Mouse (Mus musculus) gastrocnemius, adult 18-20 months (tissue): ENCODE results near the gene Slc43a3. TPM values are rescaled to one million over a fixed set of nuclear protein-coding genes. Genes with fewer than 3 reads are reported as not detected.
"Not testable (repeated sequence)": the region's sequence is repeated elsewhere in the genome, so short reads cannot be mapped to it uniquely, and the experiment has no call there.

ENCODE experiments used
- DNase-seq: peaks from one replicate; pipeline ENCODE4 v3.0.0; 2021; ENCODE audit warnings: low spot score
- long read RNA-seq, 2 experiments: library from polyadenylated mRNA; stranded (forward); transcript quantifications; one replicate each; pipeline ENCODE4 v2.0.0; 2021
- total RNA-seq, 2 experiments: library from RNA; stranded (reverse); gene quantifications; 2 replicates each; pipeline ENCODE4 v1.2.3; 2021

The Slc43a3 gene
- total RNA-seq: 10 to 100 TPM; 17.2 to 18.4 TPM
- long read RNA-seq, experiment 1, transcript Slc43a3-201 (13 exons, 2,583 nt): major isoform, 14 of 35 reads
- long read RNA-seq, experiment 1, partial matches to known transcripts: 6 of 35 reads
- long read RNA-seq, experiment 1, other reads (novel, unspliced or antisense): 15 of 35 reads
- long read RNA-seq, experiment 2, transcript Slc43a3-201 (13 exons, 2,583 nt): major isoform, 11 of 16 reads
- long read RNA-seq, experiment 2, partial matches to known transcripts: 0 of 16 reads
- long read RNA-seq, experiment 2, other reads (novel, unspliced or antisense): 5 of 16 reads

DNA sequence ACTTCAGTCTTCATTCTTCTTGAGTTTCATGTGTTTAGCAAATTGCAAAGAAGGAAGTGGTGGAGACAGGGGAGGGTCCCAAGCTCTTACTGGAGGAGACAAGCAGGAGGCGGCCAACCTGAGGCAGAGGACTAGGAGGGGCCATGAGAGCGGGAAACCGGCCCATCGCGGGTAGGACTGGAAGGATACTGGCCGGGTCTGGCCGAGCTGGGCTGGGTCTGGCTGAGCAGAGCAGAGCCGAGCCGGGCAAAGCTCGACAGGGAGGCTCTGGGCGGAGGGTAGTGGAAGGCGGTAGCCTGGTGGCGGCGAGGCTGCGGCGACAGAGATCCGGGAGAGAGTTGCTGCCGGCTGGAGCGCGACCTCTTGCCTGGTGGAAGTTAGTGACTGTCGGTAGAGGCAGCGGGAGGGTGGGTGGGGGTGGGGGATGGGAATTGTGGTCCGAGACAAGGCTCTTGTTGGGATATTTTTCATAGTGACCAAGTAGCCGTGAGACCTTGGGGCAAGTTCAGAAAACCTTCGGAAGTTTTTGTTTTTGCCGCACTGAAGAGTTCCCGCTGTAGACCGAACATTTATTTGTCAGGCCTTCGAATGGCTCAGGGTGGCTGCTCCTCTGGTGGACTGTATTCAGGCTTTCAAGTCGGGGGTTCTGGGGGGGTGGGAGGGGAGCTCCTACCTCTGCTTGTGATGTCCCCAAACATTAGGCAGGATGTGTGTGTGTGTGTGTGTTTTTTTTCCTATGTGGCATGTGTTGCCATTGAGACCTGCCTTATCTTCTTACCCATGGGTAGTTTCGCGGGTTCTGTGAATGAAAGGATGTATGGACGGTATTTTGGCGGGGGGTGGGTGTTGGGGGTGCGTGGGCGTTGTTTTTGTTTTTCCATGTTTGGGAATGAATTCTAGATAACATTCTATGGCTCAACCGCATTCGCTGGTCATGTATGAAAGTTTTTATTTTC, at the start of gene Slc43a3:
Gene Slc43a3 (plus strand): TSS at position 106 of the 956 bp plus-strand sequence.
- DNase-seq: peak; percentile 86

GRCm38 (mm10) chr2:84886821-84887281, 49.5 kb upstream of the Slc43a3 start:
- DNase-seq: no peak

DNA sequence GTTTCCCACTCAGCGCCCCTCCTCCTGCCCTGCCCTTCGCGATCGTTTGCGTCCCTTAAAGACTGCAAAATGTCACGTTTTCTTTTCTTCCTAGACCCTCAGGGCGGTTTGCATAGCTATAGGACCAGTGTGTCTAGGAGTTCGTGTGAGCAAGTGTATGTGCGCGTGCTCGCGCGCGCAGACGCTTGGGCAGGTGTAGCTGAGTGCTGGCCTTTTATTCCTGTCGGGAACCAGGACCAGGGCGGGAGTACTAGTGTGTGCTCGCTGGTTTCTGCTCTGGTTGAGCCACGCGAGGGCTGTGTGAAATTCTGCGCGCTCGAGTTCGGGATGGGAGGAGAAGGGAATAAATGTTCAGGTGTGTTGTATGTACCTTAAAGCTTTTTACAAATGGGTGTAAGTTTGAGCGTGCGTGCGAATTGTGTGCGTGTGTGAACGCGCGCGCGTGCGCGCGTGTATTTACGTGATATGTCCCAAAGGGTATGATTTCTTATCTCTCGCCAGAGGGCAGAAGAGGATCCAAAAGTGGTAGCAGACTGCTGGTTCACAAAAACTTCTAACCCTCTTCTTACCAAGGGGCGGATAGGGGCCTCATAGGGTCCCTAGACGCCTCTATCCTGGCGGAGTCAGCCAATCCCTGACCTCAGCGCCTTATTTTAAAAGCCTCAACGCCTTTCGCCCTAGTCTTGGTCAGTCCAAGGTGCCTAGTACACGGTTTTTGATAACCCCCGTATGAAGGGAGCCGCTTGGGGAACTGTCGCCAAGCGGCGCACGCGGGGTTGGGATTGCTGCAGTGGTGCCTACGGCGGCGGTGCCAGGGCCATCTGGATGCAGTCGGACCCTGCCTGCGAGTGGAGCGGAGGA, 48.7 kb upstream of the Slc43a3 start:
- no peak for DNase-seq

GRCm38 (mm10) chr2:84888657-84889315, 47.6 kb upstream of the Slc43a3 start:
- DNase-seq: peak; percentile 82

DNA sequence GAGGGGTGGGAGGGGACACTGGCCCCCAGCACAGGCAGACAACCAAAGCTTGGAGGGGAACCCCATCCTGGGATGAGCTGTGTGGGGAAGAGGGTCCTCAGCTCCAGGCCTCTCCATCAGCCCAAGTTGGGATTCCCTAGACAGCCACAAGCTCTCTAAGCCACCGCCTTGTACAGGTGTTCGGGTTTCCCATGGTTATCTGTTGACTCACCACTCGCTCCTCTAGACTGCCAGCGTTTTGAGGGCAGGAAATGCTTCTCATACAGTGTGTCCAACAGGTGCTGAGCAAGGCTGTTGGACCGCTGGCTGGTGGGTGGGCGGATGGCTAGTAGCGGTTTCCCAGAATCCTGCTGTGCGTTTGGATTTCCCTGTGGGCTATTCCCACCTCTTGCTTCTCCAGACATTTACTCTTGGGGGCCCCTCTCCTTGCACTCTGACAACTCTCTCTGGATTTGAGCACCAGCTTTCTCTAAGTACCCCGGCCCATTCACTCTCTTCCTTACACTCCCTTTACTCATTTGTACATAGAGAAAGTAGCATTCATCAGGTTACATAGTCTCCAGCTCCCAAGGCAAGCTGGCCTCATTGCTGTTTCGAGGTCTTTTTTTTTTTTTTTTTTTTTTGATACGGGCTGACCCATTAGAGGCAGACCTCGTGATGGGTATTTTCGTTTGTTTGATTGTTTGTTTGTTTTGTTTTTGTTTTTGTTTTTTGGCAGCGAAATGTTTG, 46.9 kb upstream of the Slc43a3 start:
- DNase-seq: no peak

DNA sequence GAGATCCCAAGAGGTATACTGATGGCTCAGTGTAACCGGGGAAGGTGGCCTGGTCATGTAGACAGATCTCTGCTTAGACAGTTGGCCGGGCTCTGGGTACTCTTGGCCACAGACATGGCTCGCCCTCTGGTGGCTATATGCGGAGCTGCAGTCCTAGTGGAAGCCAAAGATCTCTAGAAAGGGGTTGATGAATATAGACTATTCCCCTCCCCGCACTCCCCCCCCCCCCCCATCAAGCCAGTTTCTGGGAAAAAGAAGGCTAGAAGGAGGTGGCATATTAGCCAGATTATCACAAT, 46.4 kb upstream of the Slc43a3 start:
- peak; percentile 90 for DNase-seq

DNA sequence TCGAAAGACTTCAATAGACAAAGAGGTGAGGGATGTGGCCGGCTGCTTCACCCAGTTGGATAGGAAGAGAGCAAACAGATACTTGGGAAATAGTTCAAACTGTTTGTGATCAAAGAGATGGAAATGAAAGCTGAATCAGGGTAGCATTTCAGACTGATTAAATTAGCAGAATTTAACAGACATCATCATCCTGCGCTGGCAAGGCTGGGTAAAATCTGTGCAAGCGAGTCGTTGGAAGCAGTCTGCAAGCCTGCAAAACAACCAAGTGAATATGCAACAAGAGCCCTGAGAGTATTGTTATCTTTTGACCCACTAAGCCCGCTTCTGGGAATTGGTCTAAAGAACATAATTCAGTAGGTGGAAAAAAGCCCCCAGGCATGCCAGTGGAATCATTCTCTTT, 43.0 kb upstream of the Slc43a3 start:
- no peak for DNase-seq

DNA sequence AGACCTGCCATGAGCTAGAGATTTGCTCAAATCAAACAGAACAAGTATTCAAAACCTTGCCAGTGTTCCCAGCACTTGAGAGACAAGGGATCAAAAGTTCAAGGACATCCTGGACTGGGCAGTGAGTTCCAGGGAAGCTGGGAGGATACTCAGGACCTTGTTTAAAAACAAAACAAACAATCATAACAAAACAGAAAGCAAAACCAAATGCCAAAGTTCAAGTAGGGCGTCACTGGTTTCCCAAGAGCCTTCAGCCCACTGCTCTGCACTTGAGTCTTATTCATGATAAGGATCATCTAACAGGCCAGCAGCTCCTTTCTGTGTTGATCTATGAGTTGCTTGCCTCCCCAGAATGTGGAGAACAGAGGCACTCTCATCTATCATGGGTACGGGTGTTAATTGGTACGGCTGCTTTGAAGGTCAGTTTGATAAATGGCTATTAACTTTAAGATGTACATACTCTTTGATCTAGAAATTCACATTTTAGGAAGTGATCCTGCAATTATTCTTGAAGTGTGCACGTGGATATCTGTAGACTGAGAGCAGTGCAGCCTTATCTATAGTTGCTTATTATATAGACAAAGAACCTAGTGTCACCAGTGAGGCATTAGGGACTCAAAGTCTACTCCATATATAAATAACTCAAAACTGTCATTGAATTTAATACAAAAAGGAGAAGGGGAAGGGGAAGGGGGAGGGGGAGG, 40.7 kb upstream of the Slc43a3 start:
- no peak for DNase-seq

- not testable (repeated sequence) for DNase-seq
Observed at GRCm38 (mm10) chr2:84896686-84897085, 39.7 kb upstream of the Slc43a3 start.

DNA sequence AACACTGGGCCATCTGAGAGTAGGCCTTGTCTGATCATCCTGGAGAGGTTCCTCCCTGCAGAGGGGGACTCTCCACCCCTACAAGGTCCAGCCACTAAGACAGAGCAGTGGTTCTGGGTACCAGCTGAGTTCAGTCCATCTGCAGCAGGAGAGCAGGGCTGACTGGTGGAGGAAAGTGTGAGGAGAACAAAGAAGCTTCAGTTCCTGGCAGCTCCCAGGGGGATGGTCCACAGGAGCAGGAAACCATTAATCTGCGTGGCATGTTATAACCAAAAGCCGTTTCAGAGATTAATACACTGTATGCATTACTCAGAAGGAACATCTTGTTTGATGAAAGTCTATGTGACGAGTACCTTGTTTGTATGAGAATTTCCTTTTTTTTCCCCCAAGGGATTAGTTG, 23.7 kb upstream of the Slc43a3 start:
- DNase-seq: no peak

- no peak for DNase-seq
Observed at GRCm38 (mm10) chr2:84913881-84914280, 22.5 kb upstream of the Slc43a3 start.

DNA sequence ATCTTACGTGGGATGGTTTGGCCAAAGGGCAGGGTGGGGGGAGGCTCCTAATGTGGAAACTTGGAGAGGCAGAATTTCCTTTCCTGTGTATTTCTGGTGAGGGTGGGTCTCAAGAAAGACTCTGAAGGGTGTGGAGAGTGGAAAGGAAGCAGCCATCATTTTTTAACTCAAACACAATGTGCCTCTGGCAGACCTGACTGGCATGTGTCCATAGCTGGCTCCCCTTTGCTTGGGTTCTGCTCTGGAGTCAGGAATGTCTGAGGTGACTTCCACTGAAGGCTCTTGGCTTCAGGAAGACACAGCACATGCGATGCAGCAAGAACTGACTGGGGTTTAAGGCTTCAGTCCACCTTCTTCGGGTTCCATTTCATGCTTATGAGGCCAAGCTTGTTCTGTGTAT, 21.0 kb upstream of the Slc43a3 start:
- peak; percentile 28 for DNase-seq

- DNase-seq: peak; percentile 64
Observed at GRCm38 (mm10) chr2:84916548-84917320, 19.6 kb upstream of the Slc43a3 start.

DNA sequence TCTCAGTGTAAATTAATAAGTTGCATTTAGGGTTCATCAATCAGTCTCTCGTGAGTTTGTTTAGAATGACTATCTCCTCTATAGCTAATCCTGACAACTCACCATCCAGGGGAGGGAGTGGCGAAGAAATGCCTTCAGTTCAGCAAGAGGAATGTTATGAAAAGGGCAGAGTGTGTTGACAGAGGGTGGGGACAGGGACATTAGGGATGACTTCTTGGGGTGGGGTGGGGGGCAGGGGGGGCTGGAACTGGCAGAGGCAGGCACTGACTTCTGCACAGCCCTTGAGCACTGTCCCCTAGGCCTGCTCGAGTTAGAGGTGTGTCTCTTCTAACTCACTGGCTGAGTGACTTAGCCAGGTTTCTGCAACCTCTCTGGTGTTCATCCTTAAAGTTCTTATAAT, 18.2 kb upstream of the Slc43a3 start:
- no peak for DNase-seq

GRCm38 (mm10) chr2:84919601-84920108, 16.7 kb upstream of the Slc43a3 start:
- DNase-seq: no peak

DNA sequence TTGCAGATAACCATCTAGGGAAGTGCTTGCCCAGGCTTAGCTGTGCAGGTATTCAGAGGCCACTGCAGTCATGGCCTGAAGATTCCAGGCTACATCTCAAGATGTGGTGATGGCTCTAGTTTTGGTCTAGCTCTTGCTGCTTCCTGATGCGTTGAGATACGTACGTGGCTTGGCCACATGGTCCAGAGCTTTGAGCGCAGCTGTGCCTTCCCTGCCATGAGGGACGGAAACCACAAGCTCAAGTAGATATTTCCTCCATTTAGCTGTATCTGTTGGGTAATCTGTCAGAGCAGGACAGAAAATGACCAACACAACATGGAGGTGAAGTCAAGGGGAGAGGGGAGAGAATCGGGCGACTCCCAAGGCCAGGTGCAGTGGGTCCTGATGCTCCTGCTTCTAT, 6.2 kb upstream of the Slc43a3 start:
- DNase-seq: no peak

DNA sequence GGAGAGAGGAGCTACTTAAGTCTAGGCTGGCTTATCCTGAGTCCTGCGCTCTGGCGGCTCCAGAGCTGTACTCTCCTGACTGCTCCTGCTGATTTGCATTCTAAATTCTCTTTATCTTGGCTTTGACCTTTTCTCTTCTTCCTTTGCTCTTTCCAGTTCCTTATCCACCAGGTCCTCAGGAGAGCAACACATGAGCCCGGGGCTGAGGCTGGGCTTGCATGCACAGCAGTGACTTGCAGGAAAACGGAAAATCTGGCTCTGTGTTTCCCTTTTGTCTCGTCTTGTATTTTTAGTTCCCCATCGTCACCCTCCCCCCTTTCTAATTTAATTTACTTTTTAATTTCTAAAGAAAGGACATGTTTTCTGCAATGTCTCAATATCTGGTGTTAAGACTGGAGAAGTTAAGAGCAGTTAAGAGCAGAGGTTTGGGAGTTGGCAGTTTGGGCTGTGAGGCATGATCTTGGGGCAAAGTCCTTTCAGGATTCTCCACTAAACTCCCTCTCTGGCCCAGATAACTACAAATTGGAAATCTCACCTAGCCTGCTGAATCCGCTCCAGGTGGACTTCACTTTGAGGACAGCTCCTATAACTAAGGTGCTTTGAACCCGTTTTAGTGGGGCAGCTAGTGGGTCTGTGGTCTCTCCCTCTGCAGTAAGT, 2.3 kb upstream of the Slc43a3 start:
- DNase-seq: no peak

DNA sequence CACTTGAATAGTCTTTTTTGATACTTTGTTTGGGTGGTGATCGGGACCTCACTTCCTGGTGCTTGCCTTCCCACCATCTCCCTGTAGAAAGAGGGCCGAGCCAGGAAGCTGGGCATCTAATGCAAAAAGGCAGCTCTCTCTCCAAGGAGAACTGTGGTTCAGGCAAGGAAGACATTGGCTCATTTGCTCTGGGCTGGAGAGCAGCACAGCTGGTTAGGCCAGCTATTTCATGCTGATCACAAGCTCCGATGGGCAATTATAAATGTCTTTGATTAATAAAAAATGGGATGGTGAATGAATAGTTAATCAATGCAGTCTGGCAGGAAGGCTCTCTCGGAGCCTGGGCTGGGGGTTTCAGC, 1.8 kb upstream of the Slc43a3 start:
- no peak for DNase-seq
